Mouse (Mus musculus) intestine, postnatal 0 days (tissue): ENCODE measurements around the gene Abcg4. TPM values are rescaled to one million over a fixed set of nuclear protein-coding genes. Genes with fewer than 3 reads are reported as not detected.
A peak's percentile ranks its signal among the peaks of the same experiment; 100 is the strongest.

Experiments
- ATAC-seq: fragments of 200-750 bp; cut with Nextera tagmentation; 2 replicates; pipeline ENCODE4 v1.8.0; 2017; ENCODE audit warnings: mild to moderate bottlenecking, moderate TSS enrichment, moderate library complexity
- H3K27ac ChIP-seq: fragments of 300-500 bp; sonication (generic); 2 replicates; pipeline ENCODE4 v1.5.1; 2014; ENCODE audit warnings: mild to moderate bottlenecking, low read depth, low read length, moderate library complexity
- H3K27me3 ChIP-seq: fragments of 300-500 bp; sonication (generic); replicated peaks from 2 replicates; pipeline ENCODE4 v1.6.1; 2014; ENCODE audit warnings: low read length, mixed read lengths; ENCODE audit not compliant: control insufficient read depth, insufficient read depth
- H3K36me3 ChIP-seq: fragments of 300-500 bp; sonication (generic); 2 replicates; pipeline ENCODE4 v1.6.1; 2014; ENCODE audit warnings: mild to moderate bottlenecking, moderate library complexity; ENCODE audit not compliant: control insufficient read depth, insufficient read depth
- H3K4me1 ChIP-seq: fragments of 300-500 bp; sonication (generic); replicated peaks from 2 replicates; pipeline ENCODE4 v1.6.1; 2014; ENCODE audit warnings: antibody characterized with exemption, low read length, mixed read lengths; ENCODE audit not compliant: control insufficient read depth, insufficient read depth
- H3K4me2 ChIP-seq: fragments of 300-500 bp; sonication (generic); replicated peaks from 2 replicates; pipeline ENCODE4 v1.6.1; 2014; ENCODE audit warnings: low read depth, mild to moderate bottlenecking, moderate library complexity
- H3K4me3 ChIP-seq: fragments of 300-500 bp; sonication (generic); 2 replicates; pipeline ENCODE4 v1.5.1; 2014; ENCODE audit warnings: low read depth, low read length
- H3K9ac ChIP-seq: fragments of 300-500 bp; sonication (generic); 2 replicates; pipeline ENCODE4 v1.6.1; 2014; ENCODE audit warnings: mild to moderate bottlenecking, low read depth, low read length
- H3K9me3 ChIP-seq: fragments of 300-500 bp; sonication (generic); 2 replicates; pipeline ENCODE4 v1.6.1; 2016; ENCODE audit warnings: mixed run types; ENCODE audit not compliant: control insufficient read depth
- CTCF ChIP-seq: sonication (generic); IDR thresholded peaks from 2 replicates; pipeline ENCODE4 v1.5.1; 2016; ENCODE audit warnings: low read depth, mild to moderate bottlenecking, control low read depth, antibody characterized with exemption, moderate library complexity
- WGBS: fragments of 180-500 bp; shearing (Covaris S2); extraction: QIAGEN DNeasy Blood & Tissue Kit; methylation state at CpG from one replicate; pipeline ENCODE4 v1.1.7; 2014; 5-methylcytosine and 5-hydroxymethylcytosine counted together
- polyA plus RNA-seq: library from polyadenylated mRNA; unstranded; fragments of >200 nt; fragmentation: Nextera tagmentation; extraction: Ambion mirVana; gene quantifications from 2 replicates; pipeline ENCODE4 v1.2.1, GENCODE M21; 2015

Abcg4 gene
- polyA plus RNA-seq, 1 experiment from 2014 or later: 1.1 TPM

GRCm38 (mm10) chr9:44314910-44315309 is 26.5 kb upstream of the Abcg4 start:
- ATAC-seq: no peak
- Histone ChIP-seq H3K27me3 (no peaks in the 10 kb centered on the region), H3K9me3 (no peaks in the 10 kb centered on the region), H3K4me3 (no peak overlapping the region), H3K27ac (no peak overlapping the region), H3K4me1 (0 out of 2 replicates have a peak, but pooled peaks cover 4% of the 10 kb centered on the region), H3K36me3 (peaks cover 48% of the 10 kb centered on the region), H3K4me2 (no peak overlapping the region), H3K9ac (no peak overlapping the region)
- no peak for TF ChIP-seq CTCF
- 92% methylated on average over 18 of the region's 18 CpGs for WGBS

DNA sequence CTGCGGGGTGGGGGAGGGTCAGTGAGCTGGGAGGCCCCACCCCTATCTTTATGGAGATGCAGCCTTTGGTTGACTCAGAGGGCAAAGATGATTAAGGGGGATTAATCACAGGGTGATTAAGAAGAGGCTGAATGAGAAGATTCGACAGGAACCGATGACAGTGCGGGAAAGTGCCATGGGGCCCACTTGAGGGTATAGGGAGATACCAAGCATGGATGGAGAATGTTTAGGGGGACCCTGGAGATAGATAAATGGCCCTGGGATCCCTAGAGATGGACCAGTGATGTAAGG is 25.8 kb upstream of the Abcg4 start:
- Histone ChIP-seq H3K9me3 (no peaks in the 10 kb centered on the region), H3K27ac (no peak overlapping the region), H3K9ac (no peak overlapping the region), H3K4me1 (0 out of 2 replicates have a peak, but pooled peaks cover 4% of the 10 kb centered on the region), H3K27me3 (no peaks in the 10 kb centered on the region), H3K4me2 (no peak overlapping the region), H3K36me3 (peaks cover 52% of the 10 kb centered on the region), H3K4me3 (no peak overlapping the region)
- TF ChIP-seq CTCF: no peak
- WGBS: 77% methylated on average over 4 of the region's 4 CpGs
- no peak for ATAC-seq

GRCm38 (mm10) chr9:44313476-44314256 is 25.3 kb upstream of the Abcg4 start:
- no peaks in the 10 kb centered on the region for H3K9me3 ChIP-seq
- H3K27me3 ChIP-seq: no peaks in the 10 kb centered on the region
- H3K4me2 ChIP-seq: no peak overlapping the region
- H3K9ac ChIP-seq: no peak overlapping the region
- 0 out of 2 replicates have a peak, but pooled peaks cover 4% of the 10 kb centered on the region for H3K4me1 ChIP-seq
- peaks cover 52% of the 10 kb centered on the region for H3K36me3 ChIP-seq
- ATAC-seq: no peak
- H3K4me3 ChIP-seq: no peak overlapping the region
- WGBS: 82% methylated on average over 19 of the region's 19 CpGs
- H3K27ac ChIP-seq: no peak overlapping the region
- TF ChIP-seq CTCF: no peak

DNA sequence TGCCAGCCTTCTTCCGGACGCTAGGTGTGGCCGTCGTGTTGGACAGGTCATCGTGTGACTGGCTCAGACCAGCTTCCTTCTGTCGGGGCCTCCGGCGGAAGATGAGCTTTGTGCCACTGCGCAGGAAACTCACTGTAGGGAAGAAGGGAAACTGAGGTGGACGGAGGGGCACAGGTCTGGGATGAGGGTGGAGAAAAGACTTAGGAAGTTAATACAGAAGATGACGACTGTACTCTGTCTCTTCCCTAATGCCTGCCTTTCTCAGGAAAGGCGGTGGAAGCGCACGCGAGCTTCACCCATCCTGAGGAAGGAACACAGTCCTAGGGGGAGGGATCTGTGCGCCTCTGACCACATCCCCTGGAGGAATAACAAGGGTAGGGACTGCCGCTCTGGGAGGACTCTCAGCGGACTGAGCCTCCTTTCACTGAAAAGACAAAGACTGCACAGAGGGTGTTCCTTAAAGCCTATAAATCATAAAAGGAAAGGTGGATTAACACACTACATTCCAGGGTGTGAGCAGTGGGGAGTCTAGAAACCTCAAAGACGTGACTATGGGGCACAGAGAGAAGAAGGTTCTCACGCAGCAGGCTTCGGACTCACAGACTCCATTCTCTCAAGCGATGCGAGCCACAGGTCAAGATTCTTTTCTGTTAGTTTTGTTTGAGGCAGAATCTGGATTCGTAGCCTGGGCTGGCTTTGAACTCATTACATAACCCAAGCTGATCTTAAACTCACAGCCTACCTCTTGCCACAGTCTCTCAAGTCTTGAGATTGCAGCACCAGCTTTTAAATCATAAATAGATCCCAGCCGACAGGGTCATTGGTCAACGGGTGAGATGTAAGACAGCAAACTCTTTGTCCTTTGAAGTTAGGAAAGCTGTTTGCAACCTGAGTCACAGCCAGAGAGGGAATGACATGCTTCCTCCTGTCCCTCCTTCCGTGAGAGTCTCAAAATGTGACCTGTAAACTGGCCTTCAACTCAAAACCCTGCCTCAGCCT is 23.0 kb upstream of the Abcg4 start:
- Histone ChIP-seq H3K27ac (0 out of 2 replicates have a peak overlapping the region, but pooled peaks have one; percentile 30), H3K9ac (no peak overlapping the region), H3K4me1 (no peaks in the 10 kb centered on the region), H3K9me3 (no peaks in the 10 kb centered on the region), H3K36me3 (peaks cover 46% of the 10 kb centered on the region), H3K27me3 (no peaks in the 10 kb centered on the region), H3K4me3 (no peak overlapping the region), H3K4me2 (peak overlapping the region; percentile 18)
- peak; percentile 43 for ATAC-seq
- 16% methylated on average over 27 of the region's 27 CpGs for WGBS
- peak; percentile 20; the same call in 1 of the 2 replicates for TF ChIP-seq CTCF

- ATAC-seq: no peak
- no peaks in the 10 kb centered on the region for H3K9me3 ChIP-seq
- 0 out of 2 replicates have a peak overlapping the region, but pooled peaks have one; percentile 18 for H3K9ac ChIP-seq
- peaks cover 39% of the 10 kb centered on the region for H3K36me3 ChIP-seq
- H3K4me1 ChIP-seq: no peaks in the 10 kb centered on the region
- 0 out of 2 replicates have a peak overlapping the region, but pooled peaks have one; percentile 30 for H3K27ac ChIP-seq
- no peaks in the 10 kb centered on the region for H3K27me3 ChIP-seq
- H3K4me3 ChIP-seq: no peak overlapping the region
- peak overlapping the region; percentile 18 for H3K4me2 ChIP-seq
- no peak for TF ChIP-seq CTCF
- WGBS: 42% methylated on average over 10 of the region's 10 CpGs
Measured at GRCm38 (mm10) chr9:44310750-44311135, 22.3 kb upstream of the Abcg4 start.

- WGBS: 72% methylated on average over 3 of the region's 3 CpGs
- H3K27ac ChIP-seq: no peak overlapping the region
- H3K4me2 ChIP-seq: no peak overlapping the region
- peaks cover 29% of the 10 kb centered on the region for H3K36me3 ChIP-seq
- TF ChIP-seq CTCF: no peak
- H3K9ac ChIP-seq: no peak overlapping the region
- no peak overlapping the region for H3K4me3 ChIP-seq
- no peaks in the 10 kb centered on the region for H3K9me3 ChIP-seq
- H3K27me3 ChIP-seq: no peaks in the 10 kb centered on the region
- H3K4me1 ChIP-seq: no peaks in the 10 kb centered on the region
- no peak for ATAC-seq
Measured at GRCm38 (mm10) chr9:44309756-44310155, 21.3 kb upstream of the Abcg4 start.
